Mouse (Mus musculus): ENCODE data around the gene Cryba4.

Cryba4 gene

DNA sequence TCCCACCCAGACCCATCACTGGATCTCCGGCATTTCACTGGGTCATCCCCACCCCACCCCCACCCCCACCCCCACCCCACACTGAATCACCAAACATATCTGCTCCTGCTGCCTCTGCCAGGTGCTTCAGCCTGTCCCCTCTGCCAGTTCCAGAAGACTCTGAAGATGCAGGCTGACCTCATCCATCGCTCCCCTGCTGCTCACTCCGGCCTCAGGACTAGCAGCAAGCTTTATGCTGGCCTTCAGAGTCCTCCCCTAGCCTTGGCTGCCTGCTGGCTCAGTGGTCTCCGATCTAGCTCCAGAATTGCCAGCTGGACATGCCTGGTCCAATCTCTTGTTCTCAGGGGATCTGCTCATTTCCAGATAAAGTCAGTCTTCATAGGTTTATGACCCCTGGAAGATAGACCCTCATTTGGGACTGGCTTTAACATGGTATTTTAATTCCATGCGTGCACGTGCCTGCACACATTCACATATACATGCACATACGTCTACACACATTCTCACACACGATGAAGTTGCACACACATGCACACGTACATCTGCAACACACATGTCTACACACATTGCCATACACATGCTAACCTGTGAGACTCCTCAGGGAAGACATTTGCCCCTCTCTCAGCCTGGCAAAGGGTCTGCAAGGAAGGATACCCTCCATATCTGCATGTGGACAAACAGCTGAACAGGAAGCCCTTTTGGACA, 14.3 kb downstream of the Cryba4 start:
- no peak for DNase-seq (ENCODE audit: low spot score in 2 of 2)

- DNase-seq (ENCODE audit: low spot score in 2 of 2) = no peak
Measured at GRCm38 (mm10) chr5:112237439-112237838, 14.9 kb downstream of the Cryba4 start.

DNA sequence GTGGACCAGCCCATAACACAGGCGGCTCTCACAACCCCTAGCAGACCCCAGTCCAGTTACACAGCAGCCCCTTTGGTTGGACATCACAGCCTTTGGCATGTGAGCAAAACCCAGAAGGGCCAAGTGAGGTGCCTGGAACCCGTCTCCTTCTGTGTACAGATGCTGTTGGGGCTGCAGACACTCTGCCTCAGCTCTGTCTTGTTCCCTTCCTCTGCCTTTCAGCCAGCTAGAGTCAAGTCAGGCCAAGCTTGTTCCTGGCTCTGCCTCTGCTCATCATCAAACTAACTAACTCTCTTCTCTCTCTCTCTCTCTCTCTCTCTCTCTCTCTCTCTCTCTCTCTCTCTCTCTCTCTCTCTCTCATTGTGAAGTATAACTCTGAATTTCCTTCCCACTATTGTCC, 15.7 kb downstream of the Cryba4 start:
- no peak for DNase-seq (ENCODE audit: low spot score in 2 of 2)

DNA sequence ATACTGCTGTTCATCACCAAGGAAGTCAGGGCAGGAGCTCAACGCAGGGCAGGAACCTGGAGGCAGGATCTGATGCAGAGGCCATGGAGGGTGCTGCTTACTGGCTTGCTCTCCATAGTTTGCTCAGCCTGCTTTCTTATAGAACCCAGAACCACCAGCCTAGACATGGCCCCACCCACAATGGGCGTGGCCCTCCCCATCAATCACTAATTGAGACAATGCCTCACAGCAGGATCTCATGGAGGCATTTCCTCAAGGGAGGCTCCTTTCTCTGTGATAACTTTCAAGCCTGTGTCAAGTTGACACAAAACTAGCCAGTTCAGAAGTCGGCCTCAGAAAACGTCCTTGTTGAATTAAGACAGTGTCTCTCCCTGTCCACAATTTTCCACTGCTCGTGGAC, 16.5 kb downstream of the Cryba4 start:
- no peak for DNase-seq (ENCODE audit: low spot score in 2 of 2)

GRCm38 (mm10) chr5:112228240-112229076, 23.9 kb downstream of the Cryba4 start:
- peak; percentile 86 to 88 for DNase-seq (ENCODE audit: low spot score in 2 of 2)

GRCm38 (mm10) chr5:112227898-112228239, 24.4 kb downstream of the Cryba4 start:
- no peak for DNase-seq (ENCODE audit: low spot score in 2 of 2)

DNA sequence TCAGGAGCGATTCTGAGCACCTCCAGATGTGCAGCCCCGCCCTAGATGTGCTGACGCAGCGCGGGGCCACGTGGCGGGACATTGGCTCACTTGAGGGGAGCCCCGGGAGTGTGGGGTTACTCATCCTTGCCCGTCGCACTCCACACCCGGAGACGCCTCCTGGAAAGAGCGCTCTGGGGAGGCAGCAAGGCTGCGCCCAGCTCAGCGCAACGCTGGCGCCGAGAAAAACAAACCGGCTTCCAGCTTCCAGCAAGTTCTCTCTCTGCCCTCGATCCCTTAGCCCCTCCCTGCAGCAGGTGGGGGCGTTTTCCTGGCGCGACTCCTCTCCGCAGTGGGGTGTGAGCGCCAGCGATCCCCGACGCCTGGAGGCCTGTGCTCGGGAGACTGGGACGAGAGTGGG, 25.0 kb downstream of the Cryba4 start:
- peak; percentile 64 to 82 for DNase-seq (ENCODE audit: low spot score in 2 of 2)

DNA sequence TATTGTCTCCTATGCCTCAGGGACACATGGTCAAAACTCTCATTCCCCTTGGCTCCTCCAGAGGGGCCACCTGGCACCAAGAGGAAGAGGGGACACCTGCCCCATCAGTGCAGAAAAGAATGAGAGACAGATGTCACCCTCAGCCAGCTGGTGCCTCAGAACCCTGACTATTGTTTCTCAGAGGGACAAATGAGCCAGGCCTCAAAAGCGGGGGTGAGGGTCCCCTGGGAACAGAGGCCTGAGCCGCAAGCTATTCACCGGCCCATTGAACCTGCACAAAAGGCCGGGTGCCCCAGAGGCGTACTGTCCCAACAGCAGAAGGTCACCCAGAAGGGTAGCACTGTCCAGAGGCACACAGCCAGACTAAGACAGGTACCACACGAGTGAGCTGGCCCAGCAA, 26.7 kb downstream of the Cryba4 start:
- DNase-seq (ENCODE audit: low spot score in 2 of 2) = no peak

GRCm38 (mm10) chr5:112220203-112220602, 32.1 kb downstream of the Cryba4 start:
- DNase-seq (ENCODE audit: low spot score in 2 of 2) = no peak

- no peak for DNase-seq (ENCODE audit: low spot score in 2 of 2)
Measured at GRCm38 (mm10) chr5:112219398-112219797, 32.9 kb downstream of the Cryba4 start.

DNA sequence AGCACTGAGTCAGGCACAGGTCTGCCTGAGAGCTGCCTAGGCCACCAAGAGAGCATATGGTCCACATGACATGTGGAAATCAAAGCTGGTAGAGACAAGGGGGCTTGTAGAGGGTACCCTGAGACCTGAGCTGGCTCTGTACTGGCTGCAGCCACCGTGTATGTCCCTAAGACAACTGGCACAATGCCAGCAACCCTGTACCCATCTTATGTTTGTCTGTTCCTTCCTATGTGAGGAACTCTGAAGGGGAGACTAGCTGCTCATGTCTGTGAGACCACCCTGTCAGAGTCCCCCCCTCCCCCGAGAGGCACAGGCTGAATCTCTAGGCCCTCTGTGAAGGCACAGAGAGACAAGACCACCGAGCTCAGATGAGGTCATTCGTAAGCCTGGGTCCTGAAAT, 33.6 kb downstream of the Cryba4 start:
- no peak for DNase-seq (ENCODE audit: low spot score in 2 of 2)

- peak in 1 of 2 experiments; percentile 60 for DNase-seq (ENCODE audit: low spot score in 2 of 2)
Measured at GRCm38 (mm10) chr5:112217031-112217430, 35.3 kb downstream of the Cryba4 start.

GRCm38 (mm10) chr5:112216335-112216734, 36.0 kb downstream of the Cryba4 start:
- DNase-seq (ENCODE audit: low spot score in 2 of 2) = peak in 1 of 2 experiments; percentile 59

DNA sequence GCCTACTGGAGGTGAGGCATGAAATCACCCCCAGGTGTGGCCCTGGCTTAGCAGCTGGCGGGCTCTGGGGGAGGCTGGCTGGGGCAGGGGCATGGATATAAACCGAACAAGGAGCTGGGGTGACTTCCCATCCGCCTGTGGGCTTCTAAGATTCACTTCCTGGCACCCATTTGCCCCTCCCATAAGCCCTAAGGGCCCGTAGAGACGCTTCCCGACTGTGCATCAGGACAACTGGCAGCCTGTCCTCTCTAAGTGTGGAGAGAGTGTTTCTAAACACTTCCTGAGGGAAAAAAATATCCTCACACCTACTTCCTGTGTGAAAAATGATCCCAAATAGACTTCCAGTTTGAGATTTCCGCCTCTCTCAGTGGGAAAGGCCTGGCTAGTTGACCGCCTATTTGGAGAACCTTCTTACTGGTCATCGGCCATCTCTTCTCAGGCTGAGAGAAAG, 36.5 kb downstream of the Cryba4 start:
- peak in 1 of 2 experiments; percentile 72 for DNase-seq (ENCODE audit: low spot score in 2 of 2)

DNA sequence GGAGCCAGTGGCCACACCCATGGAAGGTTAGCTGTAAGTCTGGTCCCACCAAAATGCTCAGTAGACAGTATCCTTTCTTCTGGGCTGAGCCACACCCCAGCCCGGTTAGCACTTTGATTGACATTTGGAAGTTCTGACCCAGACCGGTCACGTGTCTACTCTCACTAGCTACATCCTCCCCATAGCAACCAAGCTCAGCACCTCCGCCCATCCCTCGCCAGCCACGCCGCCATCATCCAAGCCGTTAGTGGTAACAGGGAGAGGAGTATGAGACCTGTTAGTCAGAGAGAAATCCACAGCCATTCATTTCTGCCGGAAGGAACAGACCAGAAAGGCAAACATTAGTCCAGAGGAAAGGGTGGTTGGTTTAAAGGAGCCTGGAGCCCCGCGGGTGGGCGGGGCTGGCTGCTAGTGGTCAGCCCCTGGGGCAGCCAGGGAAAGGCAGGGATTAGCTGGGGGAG, 37.0 kb downstream of the Cryba4 start:
- DNase-seq (ENCODE audit: low spot score in 2 of 2) = peak; percentile 78 to 85

DNA sequence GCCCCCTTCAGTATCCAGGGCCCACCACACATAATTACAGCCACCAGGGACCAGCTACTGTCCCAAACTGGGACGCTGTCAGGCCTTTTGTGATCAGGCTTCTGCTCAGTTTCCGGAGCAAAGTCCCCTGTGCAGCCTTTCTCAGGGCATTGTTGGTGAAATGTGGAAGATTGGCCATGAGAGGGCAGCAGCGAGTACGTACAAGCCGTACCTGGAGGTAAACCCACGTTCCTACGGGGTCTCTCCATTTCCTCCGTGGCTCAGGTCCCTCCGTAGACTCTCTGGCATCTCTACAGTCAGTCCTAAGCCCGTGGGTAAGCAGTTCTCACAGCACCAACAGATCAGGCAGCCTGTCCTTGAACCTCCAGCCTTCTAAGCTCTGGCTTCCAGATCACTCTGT, 37.9 kb downstream of the Cryba4 start:
- peak; percentile 88 to 89 for DNase-seq (ENCODE audit: low spot score in 2 of 2)

DNA sequence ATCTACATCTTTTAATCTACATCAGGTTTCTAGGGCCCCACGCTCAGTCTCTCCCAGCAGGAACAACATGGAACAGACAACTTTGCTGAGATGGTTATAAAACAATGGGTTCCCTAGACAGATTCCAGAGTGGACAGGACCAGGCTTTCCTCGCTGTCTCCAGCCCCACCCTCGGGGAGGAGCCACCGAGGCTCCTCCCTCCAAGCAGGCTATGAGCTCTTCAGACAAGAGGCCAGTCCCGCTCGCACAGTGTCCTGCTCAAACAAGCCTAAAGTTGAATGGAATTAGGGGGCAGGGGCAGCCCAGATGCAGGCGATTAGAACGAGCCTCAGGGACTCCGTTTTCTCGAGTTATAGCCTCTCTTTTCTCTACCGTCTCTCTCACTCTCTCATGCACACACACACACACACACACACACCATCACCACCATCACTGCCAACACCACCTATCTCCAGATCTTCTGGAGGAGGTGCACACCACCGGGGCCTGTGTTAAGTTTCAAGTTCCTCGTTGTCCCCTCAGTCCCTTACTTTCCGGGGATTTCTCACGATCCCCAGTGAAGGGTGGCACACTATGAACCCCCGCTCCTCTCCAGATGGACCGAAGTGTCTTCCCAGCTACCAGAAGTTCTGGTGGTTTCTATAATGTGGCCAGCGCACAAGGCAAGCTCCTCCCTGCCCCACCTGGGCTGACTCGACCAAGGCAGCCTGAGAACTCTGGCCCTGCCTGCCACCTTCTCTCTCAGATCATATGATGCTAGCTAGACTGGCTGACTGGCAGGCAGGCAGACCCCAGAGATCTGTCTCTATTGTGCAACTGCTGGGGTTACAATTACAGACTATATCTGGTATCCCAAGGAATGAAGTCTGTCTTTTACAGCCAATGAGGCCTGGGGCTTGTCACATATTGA, 38.7 kb downstream of the Cryba4 start:
- peak; percentile 65 to 72 for DNase-seq (ENCODE audit: low spot score in 2 of 2)

- peak in 1 of 2 experiments; percentile 64 for DNase-seq (ENCODE audit: low spot score in 2 of 2)
Measured at GRCm38 (mm10) chr5:112212711-112213264, 39.5 kb downstream of the Cryba4 start.

GRCm38 (mm10) chr5:112211911-112212310, 40.4 kb downstream of the Cryba4 start:
- DNase-seq (ENCODE audit: low spot score in 2 of 2) = peak in 1 of 2 experiments; percentile 40

DNA sequence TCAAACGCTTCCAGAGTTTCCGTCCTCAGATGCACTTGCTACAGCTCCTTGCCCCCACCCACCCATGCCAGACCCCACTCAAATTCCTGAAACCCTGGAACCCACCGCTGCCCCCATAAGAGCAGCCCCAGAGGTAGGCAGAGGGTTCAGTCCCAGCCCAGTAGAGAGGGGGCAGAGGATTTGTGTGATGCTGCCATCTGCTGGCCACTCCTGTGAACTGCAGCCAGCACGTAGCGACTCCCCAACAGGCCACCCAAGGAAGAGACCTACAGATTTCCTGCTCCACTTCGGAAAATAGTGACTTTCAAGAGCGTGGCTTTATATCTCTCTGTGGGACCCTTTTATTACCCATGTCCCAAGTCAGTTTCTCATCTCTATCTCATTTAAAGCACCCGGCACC, 42.2 kb downstream of the Cryba4 start:
- DNase-seq (ENCODE audit: low spot score in 2 of 2) = peak; percentile 80 to 84

GRCm38 (mm10) chr5:112208321-112208720, 44.0 kb downstream of the Cryba4 start:
- no peak for DNase-seq (ENCODE audit: low spot score in 2 of 2)
